In the genomic region with DNA sequence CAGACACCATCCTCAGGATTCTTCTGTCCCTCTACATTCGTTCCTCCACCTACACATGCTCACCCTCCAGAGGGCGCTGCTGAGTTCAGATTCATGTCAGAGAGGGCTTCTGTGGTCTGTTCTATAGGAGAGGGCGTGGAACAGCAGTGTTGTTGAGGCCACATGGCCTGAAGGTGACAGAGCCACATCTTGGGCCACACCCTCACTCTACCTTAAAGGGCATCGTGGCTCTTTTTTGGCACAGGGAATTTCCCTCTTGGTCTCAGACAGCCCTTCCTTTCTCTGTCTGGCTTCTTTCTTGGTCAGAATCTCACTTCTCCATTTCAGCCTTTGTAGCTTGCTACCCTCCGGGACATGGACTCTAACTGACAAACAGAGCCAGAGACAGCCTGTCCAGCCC, we compare ENCODE assay signal across 8 mouse cellular contexts. TPM values are rescaled to one million over a fixed set of nuclear protein-coding genes. Genes with fewer than 3 reads are reported as not detected.
DNase-seq lines count a peak whose midpoint lies in the region; ATAC-seq and TF ChIP-seq lines count a peak whose summit lies in the region.

No protein-coding gene starts in this region.

- no peak overlapping the region for H3K4me2 ChIP-seq in hindbrain, embryonic 16.5 days (ENCODE audit: low read length)
- no peak overlapping the region for H3K4me2 ChIP-seq in embryonic facial prominence, embryonic 14.5 days (ENCODE audit: low read depth, low read length)

- 48% methylated on average over 5 of the region's 5 CpGs for WGBS in hindbrain, embryonic 10.5 days
- 54% methylated on average over 5 of the region's 5 CpGs for WGBS in hindbrain, embryonic 16.5 days
- 2% methylated on average over 5 of the region's 5 CpGs for WGBS in bone marrow, adult 2 months
- WGBS in embryonic facial prominence, embryonic 14.5 days = 37% methylated on average over 5 of the region's 5 CpGs
- 8% methylated on average over 5 of the region's 5 CpGs for WGBS in macrophage (ENCODE audit: missing documents)

- peak; percentile 70 for DNase-seq in hindbrain, embryonic 10.5 days (ENCODE audit: low spot score)
- DNase-seq in embryonic facial prominence, embryonic 14.5 days (ENCODE audit: low spot score) = peak; percentile 57
- DNase-seq in heart, postnatal 4 days = peak; percentile 87
- peak; percentile 67 to 84 for DNase-seq in left cerebral cortex, adult 18-20 months (ENCODE audit: low spot score in 2 of 2)
- DNase-seq in splenic B cell, adult 2 months (ENCODE audit: low read depth, low spot score) = peak; percentile 94

- H3K36me3 ChIP-seq in hindbrain, embryonic 10.5 days = no peaks in the 10 kb centered on the region
- H3K36me3 ChIP-seq in hindbrain, embryonic 16.5 days (ENCODE audit: control insufficient read depth, insufficient read depth, low read length) = no peaks in the 10 kb centered on the region
- H3K36me3 ChIP-seq in embryonic facial prominence, embryonic 14.5 days (ENCODE audit: control insufficient read depth, insufficient read depth, low read length) = no peaks in the 10 kb centered on the region
- no peaks in the 10 kb centered on the region for H3K36me3 ChIP-seq in macrophage (ENCODE audit: inconsistent target)
- no peaks in the 10 kb centered on the region for H3K36me3 ChIP-seq in splenic B cell, adult 2 months (ENCODE audit: control insufficient read depth, insufficient read depth, low read length, poor library complexity, severe bottlenecking)

- no peaks in the 10 kb centered on the region for H3K27me3 ChIP-seq in hindbrain, embryonic 10.5 days (ENCODE audit: insufficient read depth, poor library complexity, severe bottlenecking)
- H3K27me3 ChIP-seq in hindbrain, embryonic 16.5 days (replicated peaks; ENCODE audit: control insufficient read depth, insufficient read depth, low read length) = no peaks in the 10 kb centered on the region
- no peaks in the 10 kb centered on the region for H3K27me3 ChIP-seq in embryonic facial prominence, embryonic 14.5 days (replicated peaks; ENCODE audit: control insufficient read depth, insufficient read depth, low read length)
- no peaks in the 10 kb centered on the region for H3K27me3 ChIP-seq in splenic B cell, adult 2 months (ENCODE audit: control insufficient read depth, insufficient read depth, low read length, poor library complexity, severe bottlenecking)

- H3K4me3 ChIP-seq in hindbrain, embryonic 10.5 days = no peak overlapping the region
- H3K4me3 ChIP-seq in hindbrain, embryonic 16.5 days (ENCODE audit: low read length) = no peak overlapping the region
- H3K4me3 ChIP-seq in bone marrow, adult 2 months (replicated peaks; ENCODE audit: control insufficient read depth, low read depth, low read length) = no peak overlapping the region
- no peak overlapping the region for H3K4me3 ChIP-seq in embryonic facial prominence, embryonic 14.5 days (ENCODE audit: low read depth, low read length)
- H3K4me3 ChIP-seq in macrophage (ENCODE audit: inconsistent target) = no peak overlapping the region

- H3K9me3 ChIP-seq in hindbrain, embryonic 10.5 days = 0 out of 2 replicates have a peak, but pooled peaks cover 4% of the 10 kb centered on the region
- peaks cover 2% of the 10 kb centered on the region; the same call in 1 of the 2 replicates for H3K9me3 ChIP-seq in hindbrain, embryonic 16.5 days (ENCODE audit: control insufficient read depth, low read length)
- peaks cover 4% of the 10 kb centered on the region; the same call in 1 of the 2 replicates for H3K9me3 ChIP-seq in embryonic facial prominence, embryonic 14.5 days (ENCODE audit: control insufficient read depth, low read length)

- H3K4me1 ChIP-seq in hindbrain, embryonic 10.5 days (replicated peaks) = peaks cover 7% of the 10 kb centered on the region; the same call in 1 of the 2 replicates
- H3K4me1 ChIP-seq in hindbrain, embryonic 16.5 days (ENCODE audit: control insufficient read depth, insufficient read depth, low read depth, low read length) = no peaks in the 10 kb centered on the region; the same call in 1 of the 2 replicates
- H3K4me1 ChIP-seq in bone marrow, adult 2 months (ENCODE audit: control insufficient read depth, insufficient read depth, low read length) = no peaks in the 10 kb centered on the region; the same call in 1 of the 2 replicates
- H3K4me1 ChIP-seq in embryonic facial prominence, embryonic 14.5 days (ENCODE audit: control insufficient read depth, insufficient read depth, low read length) = 0 out of 2 replicates have a peak, but pooled peaks cover 4% of the 10 kb centered on the region

- no peak for ATAC-seq in hindbrain, embryonic 16.5 days
- ATAC-seq in embryonic facial prominence, embryonic 14.5 days (ENCODE audit: low read depth) = no peak

- H3K27ac ChIP-seq in hindbrain, embryonic 10.5 days = no peak overlapping the region
- H3K27ac ChIP-seq in hindbrain, embryonic 16.5 days (ENCODE audit: low read depth, low read length) = no peak overlapping the region
- H3K27ac ChIP-seq in bone marrow, adult 2 months (ENCODE audit: control insufficient read depth, insufficient read depth, low read depth, low read length, poor library complexity) = no peak overlapping the region
- peak overlapping the region; percentile 36; the same call in 1 of the 2 replicates for H3K27ac ChIP-seq in embryonic facial prominence, embryonic 14.5 days (replicated peaks; ENCODE audit: low read depth, low read length)
- 0 out of 2 replicates have a peak overlapping the region, but pooled peaks have one; percentile 1 for H3K27ac ChIP-seq in macrophage

- no peak for TF ChIP-seq POLR2A in bone marrow, adult 2 months (IDR thresholded peaks at IDR 0.05; ENCODE audit: borderline replicate concordance, control insufficient read depth, low read depth, low read length)

- peak; percentile 85 for TF ChIP-seq CTCF in bone marrow, adult 2 months (IDR thresholded peaks at IDR 0.05; ENCODE audit: control insufficient read depth, insufficient read depth, low read length)

- H3K79me2 ChIP-seq in macrophage (ENCODE audit: inconsistent target) = no peaks in the 10 kb centered on the region

- H3K9ac ChIP-seq in hindbrain, embryonic 16.5 days (ENCODE audit: low read depth, low read length) = no peak overlapping the region
- H3K9ac ChIP-seq in embryonic facial prominence, embryonic 14.5 days (ENCODE audit: low read depth, low read length) = no peak overlapping the region

RNA-seq across cellular contexts. Expression of a gene that starts 43.1 kb away (rescaled TPM):
- 4.7 and 6.4 TPM in 2 replicates for polyA plus RNA-seq in hindbrain, embryonic 10.5 days (2016; fragmentation: Nextera tagmentation; extraction: Ambion mirVana)
- polyA plus RNA-seq in hindbrain, embryonic 16.5 days (2015; fragmentation: Nextera tagmentation; extraction: Ambion mirVana) = 3.4 and 4.7 TPM in 2 replicates
- 0.72 and 1.8 TPM in 2 replicates for polyA plus RNA-seq in bone marrow, adult 2 months (2011; ENCODE audit: insufficient read depth, insufficient read length, low replicate concordance, missing spikeins)
- 31.2 and 31.6 TPM in 2 replicates for polyA plus RNA-seq in embryonic facial prominence, embryonic 14.5 days (2014; fragmentation: Nextera tagmentation; extraction: Ambion mirVana)
- 100 to 1,000 TPM; 165 to 183 TPM for total RNA-seq in heart, postnatal 4 days (2021)
- total RNA-seq in left cerebral cortex, adult 18-20 months (2021) = 1 to 10 TPM; 5.2 to 7.6 TPM
- 10 to 100 TPM in 1 of 26 experiments, 1 to 10 TPM in 15, under 1 TPM in 10; 0.33 to 22.7 (median 1.6) TPM for total RNA-seq in macrophage (2018; cell fraction: chromatin; rRNA removed)
- 1 to 10 TPM in 6 of 26 experiments, under 1 TPM in 20; 0.18 to 1.8 (median 0.69) TPM for total RNA-seq in macrophage (2018; cell fraction: cytosol; rRNA removed)
- total RNA-seq in macrophage (2018; cell fraction: nucleus; rRNA removed) = 1 to 10 TPM in 16 of 26 experiments, under 1 TPM in 10; 0.15 to 5.7 (median 1.3) TPM
- polyA plus RNA-seq in macrophage (2018) = 0.47 to 1.2 TPM (median 0.62 TPM) in 3 replicates

Comparison
In these comparisons a context has a peak if more than half of its experiments do, and no peak if none do; other contexts are left out.
1. H3K27ac ChIP-seq: peak in embryonic facial prominence, embryonic 14.5 days (single experiment) and macrophage (single experiment); none in hindbrain, embryonic 10.5 days (single experiment), hindbrain, embryonic 16.5 days (single experiment) and bone marrow, adult 2 months (single experiment).
2. Peak in every context shown above with its lines, with median percentiles within 50 percentile points of each other: DNase-seq.